ENCODE assay signal across 8 mouse cellular contexts in the genomic region with DNA sequence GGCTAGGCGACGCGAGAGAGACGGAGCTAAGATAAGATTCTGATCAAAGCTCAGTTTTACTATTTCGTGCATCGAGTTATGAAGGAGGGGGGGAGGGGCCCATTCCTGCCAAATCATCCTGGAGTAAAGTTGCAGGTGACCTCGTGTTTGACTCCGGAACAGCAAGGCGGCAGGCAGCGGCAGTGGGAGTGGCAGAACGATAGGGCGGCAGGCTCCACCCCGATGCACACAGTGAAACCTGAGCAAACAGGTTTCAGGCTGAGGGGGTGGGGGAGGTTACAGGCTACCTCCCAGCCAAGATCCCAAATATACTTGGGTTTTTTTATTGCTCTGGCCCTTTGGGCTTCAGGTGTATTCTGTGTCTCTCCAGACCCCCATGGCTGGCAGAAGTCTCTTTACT. TPM values are rescaled to one million over a fixed set of nuclear protein-coding genes. Genes with fewer than 3 reads are reported as not detected.
DNase-seq lines count a peak whose midpoint lies in the region; ATAC-seq lines count a peak whose summit lies in the region.

No protein-coding gene starts in this region.

- H3K9ac ChIP-seq in limb, embryonic 12.5 days (replicated peaks) = 0 out of 2 replicates have a peak overlapping the region, but pooled peaks have one; percentile 40

- intact Hi-C loops in left cerebral cortex, postnatal 36 days (cut with DNase I) = no loop called here

- peak overlapping the region; percentile 37 for H3K4me3 ChIP-seq in heart, embryonic 10.5 days
- peak overlapping the region; percentile 19 for H3K4me3 ChIP-seq in limb, embryonic 12.5 days (replicated peaks)

- WGBS in heart, embryonic 10.5 days = 7% methylated on average over 13 of the region's 13 CpGs
- 3% methylated on average over 13 of the region's 13 CpGs for WGBS in limb, embryonic 12.5 days

- H3K4me1 ChIP-seq in heart, embryonic 10.5 days = peaks cover 22% of the 10 kb centered on the region
- H3K4me1 ChIP-seq in limb, embryonic 12.5 days (replicated peaks) = peaks cover 31% of the 10 kb centered on the region

- H3K27ac ChIP-seq in heart, embryonic 10.5 days = no peak overlapping the region
- no peak overlapping the region for H3K27ac ChIP-seq in limb, embryonic 12.5 days

- no peaks in the 10 kb centered on the region for H3K27me3 ChIP-seq in heart, embryonic 10.5 days (ENCODE audit: insufficient read depth, poor library complexity, severe bottlenecking)
- H3K27me3 ChIP-seq in limb, embryonic 12.5 days = no peaks in the 10 kb centered on the region

- H3K9me3 ChIP-seq in heart, embryonic 10.5 days = no peaks in the 10 kb centered on the region
- H3K9me3 ChIP-seq in limb, embryonic 12.5 days = no peaks in the 10 kb centered on the region

- DNase-seq in heart, embryonic 10.5 days (ENCODE audit: low spot score) = no peak
- DNase-seq in heart, adult 8-10 months (ENCODE audit: low spot score) = no peak
- DNase-seq in urinary bladder, postnatal 14 days (ENCODE audit: low spot score) = peak; percentile 56
- DNase-seq in urinary bladder, adult 2 months (ENCODE audit: low spot score) = no peak
- DNase-seq in left cerebral cortex, adult 8-10 months (ENCODE audit: low spot score in 2 of 2) = no peak
- DNase-seq in layer of hippocampus, adult 9-11 months = no peak
- DNase-seq in left cerebral cortex, postnatal 36 days (ENCODE audit: low spot score in 2 of 2) = no peak

- H3K36me3 ChIP-seq in heart, embryonic 10.5 days = peaks cover 15% of the 10 kb centered on the region
- H3K36me3 ChIP-seq in limb, embryonic 12.5 days = peaks cover 14% of the 10 kb centered on the region

- H3K4me2 ChIP-seq in limb, embryonic 12.5 days = peak overlapping the region; percentile 47

- ATAC-seq in limb, embryonic 12.5 days (ENCODE audit: insufficient number of reproducible peaks, insufficient read depth, low FRiP score, low TSS enrichment, low read depth) = no peak

RNA-seq across cellular contexts. Expression of a gene that starts 18.2 kb away (rescaled TPM):
- 39.0 and 39.2 TPM in 2 replicates for polyA plus RNA-seq in heart, embryonic 10.5 days (2016; fragmentation: Nextera tagmentation; extraction: Ambion mirVana)
- total RNA-seq in heart, adult 8-10 months (2022) = 10 to 100 TPM; 34.0 to 52.2 (median 36.9) TPM
- 27.4 and 31.9 TPM in 2 replicates for polyA plus RNA-seq in urinary bladder, adult 2 months (2012; rRNA removed)
- 53.3 and 53.6 TPM in 2 replicates for polyA plus RNA-seq in limb, embryonic 12.5 days (2016; fragmentation: Nextera tagmentation; extraction: Ambion mirVana)
- 10 to 100 TPM in 1 of 4 experiments, 1 to 10 TPM in 3; 7.7 to 10.1 (median 8.0) TPM for total RNA-seq in left cerebral cortex, adult 8-10 months (2022)
- total RNA-seq in left cerebral cortex, postnatal 36 days (2021) = 1 to 10 TPM; 6.2 to 6.8 TPM

RNA-seq across cellular contexts. Expression of a gene that starts 32.9 kb away (rescaled TPM):
- 42.6 and 48.6 TPM in 2 replicates for polyA plus RNA-seq in heart, embryonic 10.5 days (2016; fragmentation: Nextera tagmentation; extraction: Ambion mirVana)
- total RNA-seq in heart, adult 8-10 months (2022) = 10 to 100 TPM; 29.5 to 36.0 (median 32.5) TPM
- 29.2 and 34.1 TPM in 2 replicates for polyA plus RNA-seq in urinary bladder, adult 2 months (2012; rRNA removed)
- polyA plus RNA-seq in limb, embryonic 12.5 days (2016; fragmentation: Nextera tagmentation; extraction: Ambion mirVana) = 50.1 and 52.0 TPM in 2 replicates
- total RNA-seq in left cerebral cortex, adult 8-10 months (2022) = 10 to 100 TPM; 60.6 to 65.9 (median 62.7) TPM
- total RNA-seq in left cerebral cortex, postnatal 36 days (2021) = 10 to 100 TPM; 52.8 to 60.8 TPM
